Mouse (Mus musculus) embryo, embryonic 10 days (tissue): Measurements from ENCODE around the gene Krt9.

Source experiments
- DNase-seq: peaks from one replicate; pipeline ENCODE4 v3.0.0-alpha.2; 2015; ENCODE audit warnings: low spot score

The Krt9 gene

DNA sequence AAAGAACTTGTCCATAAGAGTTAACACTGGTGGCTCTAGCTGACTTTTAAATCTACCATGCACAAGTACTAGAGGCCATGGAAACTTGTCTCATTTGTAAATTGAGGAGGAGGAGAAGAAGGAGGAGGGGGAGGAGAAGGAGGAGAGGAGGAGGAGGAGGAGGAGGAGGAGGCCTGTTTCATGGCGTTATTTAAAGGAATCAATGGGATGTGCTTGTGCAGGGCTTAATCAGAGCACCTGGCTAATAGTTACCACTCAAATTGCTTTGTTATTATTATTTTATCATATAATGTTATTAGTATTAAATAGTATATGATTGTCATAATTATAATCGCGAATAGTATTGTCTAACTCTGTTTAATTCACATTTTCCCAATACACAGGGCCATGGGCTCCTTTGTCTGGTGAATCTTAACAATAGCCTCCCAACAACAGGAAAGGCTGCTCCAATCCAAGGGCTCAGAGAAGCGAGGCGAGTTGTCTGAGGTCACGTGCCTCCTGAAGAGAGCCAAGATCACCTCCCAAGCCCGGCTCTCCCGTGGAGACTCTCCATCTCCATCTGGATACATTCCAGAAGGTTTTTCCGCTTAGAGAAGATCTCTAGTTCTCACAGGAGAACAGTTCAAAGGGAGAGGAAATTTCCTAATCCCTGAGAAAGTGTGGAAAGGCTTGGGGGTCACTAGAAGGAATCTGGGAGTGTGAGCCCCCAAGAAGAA lies 44.3 kb downstream of the Krt9 start, which contains the start of gene Krt19:
Gene Krt19 (minus strand): TSS at position 51 of the 716 bp plus-strand sequence.
- DNase-seq: no peak

- DNase-seq: no peak
These were observed 45.3 kb downstream of the Krt9 start for GRCm38 (mm10) chr11:100147566-100148353.

DNA sequence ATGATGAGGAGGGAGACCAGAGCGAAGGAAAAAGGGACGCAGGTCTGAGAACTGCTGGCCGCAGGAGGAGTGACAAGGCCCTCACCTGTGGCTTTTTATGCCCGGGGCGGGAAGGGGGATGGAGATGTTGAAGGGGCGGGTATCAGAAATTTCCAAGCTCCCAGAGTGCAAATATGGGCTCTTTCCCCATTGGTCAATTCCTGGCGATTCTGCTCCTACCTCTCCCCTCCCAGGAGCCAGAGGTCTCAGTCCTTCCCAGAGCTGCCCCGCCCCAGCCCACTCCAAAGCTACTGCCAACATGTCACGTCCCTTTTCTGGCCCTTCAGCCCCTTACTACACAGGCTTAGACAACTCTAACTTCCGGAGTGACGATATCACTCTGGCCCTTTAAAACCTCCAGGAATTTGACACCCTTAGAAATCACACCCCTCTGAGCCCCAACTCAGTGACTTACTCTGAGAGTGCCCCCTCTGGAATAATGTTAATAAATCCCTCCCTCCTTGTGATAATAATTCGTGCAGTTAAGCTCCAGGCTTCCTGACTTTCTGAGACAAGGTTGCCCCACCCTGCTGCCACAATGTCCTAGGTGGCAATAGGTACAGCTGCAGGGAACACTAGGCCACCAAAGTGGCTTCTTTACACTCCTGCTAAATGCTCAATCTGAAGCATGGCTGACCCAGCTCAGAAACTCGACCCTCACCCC lies 47.0 kb downstream of the Krt9 start:
- DNase-seq: peak; percentile 42

DNA sequence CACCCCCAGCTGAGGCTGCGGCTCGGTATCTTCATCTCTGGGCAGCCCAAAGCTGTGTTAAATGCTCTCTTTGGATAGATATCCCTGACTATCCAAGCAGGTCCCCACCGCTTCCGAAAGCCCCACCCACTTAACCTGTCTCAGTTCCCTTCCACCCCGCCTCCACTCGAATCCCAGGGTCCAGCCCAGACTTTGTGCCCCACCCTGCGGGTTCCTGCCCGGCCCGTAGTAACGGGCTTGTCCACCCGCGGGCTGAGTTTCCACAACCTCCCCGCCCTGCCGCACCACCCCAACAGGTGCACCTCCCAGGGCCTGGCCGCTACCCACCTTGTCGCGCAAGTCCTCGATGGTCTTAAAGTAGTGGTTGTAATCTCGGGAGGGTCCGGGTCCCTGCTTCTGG lies 47.9 kb downstream of the Krt9 start:
- DNase-seq: no peak

DNA sequence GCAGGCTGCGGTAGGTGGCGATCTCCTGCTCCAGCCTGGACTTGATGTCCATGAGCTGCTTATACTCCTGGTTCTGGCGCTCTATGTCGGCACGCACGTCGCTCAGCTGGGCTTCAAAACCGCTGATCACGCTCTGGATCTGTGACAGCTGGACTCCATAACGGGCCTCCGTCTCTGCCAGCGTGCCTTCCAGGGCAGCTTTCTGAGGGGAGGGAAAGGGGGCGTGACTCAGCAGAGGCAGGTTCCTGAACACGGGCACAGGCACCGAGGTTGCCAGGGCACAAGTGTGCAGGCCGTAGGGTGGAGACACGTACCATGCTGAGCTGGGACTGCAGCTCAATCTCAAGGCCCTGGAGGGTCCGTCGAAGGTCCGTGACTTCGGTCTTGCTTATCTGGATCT lies 52.1 kb downstream of the Krt9 start:
- DNase-seq: no peak

DNA sequence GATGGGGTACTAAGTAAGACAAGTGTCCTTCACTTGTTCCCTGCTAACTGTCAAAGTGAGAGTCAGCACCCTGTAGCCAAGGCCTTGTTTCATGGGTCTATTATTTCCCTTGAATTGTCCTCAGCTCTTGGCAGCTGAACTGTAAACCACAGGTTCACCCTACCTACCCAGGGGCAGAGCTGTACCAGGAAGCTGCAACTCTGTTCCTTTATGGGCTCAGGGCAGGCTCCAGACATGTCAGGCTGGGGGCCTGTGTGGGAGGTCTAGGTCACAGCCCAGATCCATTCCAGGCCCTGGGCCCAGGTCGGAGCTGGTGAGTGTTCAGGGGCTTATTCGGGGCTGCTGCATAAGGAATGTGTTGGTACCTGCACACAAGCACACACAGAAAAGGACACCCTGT lies 53.7 kb downstream of the Krt9 start:
- DNase-seq: no peak

GRCm38 (mm10) chr11:100138809-100139208 lies 54.2 kb downstream of the Krt9 start:
- DNase-seq: no peak

DNA sequence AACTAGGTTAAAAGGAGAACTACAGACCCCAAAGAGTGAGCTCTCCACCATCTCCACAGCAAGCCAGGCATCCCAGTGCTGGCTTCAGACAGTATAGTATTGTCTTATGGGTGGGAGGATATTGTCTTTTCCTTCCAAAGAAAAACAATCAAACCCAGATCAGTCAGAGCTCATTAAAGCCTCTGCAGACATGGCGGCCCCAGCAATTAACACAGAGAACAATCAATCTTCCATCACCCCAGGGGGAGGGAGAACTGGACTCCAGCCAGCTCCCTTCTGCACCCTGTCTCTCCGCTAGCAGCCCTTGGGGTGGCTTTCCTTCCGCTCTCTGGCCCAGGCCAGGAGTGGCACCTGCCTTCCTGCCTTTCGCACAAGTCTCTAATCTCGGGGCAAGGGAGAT lies 55.4 kb downstream of the Krt9 start:
- DNase-seq: no peak
